Mouse (Mus musculus) retina, embryonic 14.5 days (tissue): ENCODE measurements at regions not wholly inside any gene's neighbourhood (a gene's known extent, or its start where the extent isn't known, plus 50 kb on each side); places are given as distances from the start of the nearest gene placed in this dataset.

Source experiments
- DNase-seq: peaks from one replicate; pipeline ENCODE4 v3.0.0-alpha.2; 2015; ENCODE audit warnings: low spot score

- no peak for DNase-seq
Measured at GRCm38 (mm10) chr13:106738011-106738410, 198.7 kb downstream of the Ipo11 start.

GRCm38 (mm10) chr13:106734323-106734722, 202.4 kb downstream of the Ipo11 start:
- no peak for DNase-seq

GRCm38 (mm10) chr13:106732906-106733305, 203.9 kb downstream of the Ipo11 start:
- DNase-seq, result no peak

GRCm38 (mm10) chr13:106723315-106723714, 213.4 kb downstream of the Ipo11 start:
- DNase-seq, result no peak

- DNase-seq, result no peak
Measured at GRCm38 (mm10) chr13:106721167-106721566, 215.6 kb downstream of the Ipo11 start.

- peak; percentile 60 for DNase-seq
Measured at GRCm38 (mm10) chr13:106715771-106716170, 221.0 kb downstream of the Ipo11 start.

GRCm38 (mm10) chr13:106715234-106715633, 221.5 kb downstream of the Ipo11 start:
- no peak for DNase-seq

- DNase-seq, result no peak
Measured at GRCm38 (mm10) chr13:106710580-106710979, 226.2 kb downstream of the Ipo11 start.

- no peak for DNase-seq
Measured at GRCm38 (mm10) chr13:106700376-106700775, 236.4 kb downstream of the Ipo11 start.

- no peak for DNase-seq
Measured at GRCm38 (mm10) chr13:106699957-106700356, 236.8 kb downstream of the Ipo11 start.

- no peak for DNase-seq
Measured at GRCm38 (mm10) chr13:106691787-106692571, 244.8 kb downstream of the Ipo11 start.

- no peak for DNase-seq
Measured at GRCm38 (mm10) chr13:106690125-106690524, 246.6 kb downstream of the Ipo11 start.

GRCm38 (mm10) chr13:106689618-106690017, 247.1 kb downstream of the Ipo11 start:
- DNase-seq, result peak; percentile 3

GRCm38 (mm10) chr13:106689051-106689450, 247.7 kb downstream of the Ipo11 start:
- DNase-seq, result no peak

GRCm38 (mm10) chr13:106669665-106670064, 267.1 kb downstream of the Ipo11 start:
- no peak for DNase-seq

GRCm38 (mm10) chr13:106662195-106662594, 274.6 kb downstream of the Ipo11 start:
- no peak for DNase-seq

- DNase-seq, result no peak
Measured at GRCm38 (mm10) chr13:106649363-106649762, 287.4 kb downstream of the Ipo11 start.

GRCm38 (mm10) chr13:106643302-106643975, 293.3 kb downstream of the Ipo11 start:
- no peak for DNase-seq

GRCm38 (mm10) chr13:106638706-106639385, 297.9 kb downstream of the Ipo11 start:
- no peak for DNase-seq

GRCm38 (mm10) chr13:106591729-106592128, 345.0 kb downstream of the Ipo11 start:
- no peak for DNase-seq

GRCm38 (mm10) chr13:106567658-106568359, 368.9 kb downstream of the Ipo11 start:
- DNase-seq, result no peak

GRCm38 (mm10) chr13:106562588-106562987, 374.2 kb downstream of the Ipo11 start:
- no peak for DNase-seq
